10 mouse cellular contexts compared by ENCODE assay signal in genomic region chr7:73809261-73809660, GRCm38 (mm10).
DNase-seq lines count a peak whose midpoint lies in the region; ATAC-seq and TF ChIP-seq lines count a peak whose summit lies in the region.
"Had no signal": no experiment of that assay in that cellular context is flagged by ENCODE, and none has a peak within 500 bp of the region (broad histone marks: within the 10 kb centered on the region; RNA-seq: fewer than 3 reads in every experiment).

No protein-coding gene starts in this region.

- H3K27me3 ChIP-seq in midbrain, postnatal 0 days (ENCODE audit: insufficient read depth, low read length), result no peaks in the 10 kb centered on the region
- H3K27me3 ChIP-seq in midbrain, embryonic 11.5 days (ENCODE audit: control insufficient read depth, insufficient read depth, low read length), result no peaks in the 10 kb centered on the region
- H3K27me3 ChIP-seq in small intestine, adult 2 months (ENCODE audit: control insufficient read depth, insufficient read depth, low read length), result no peaks in the 10 kb centered on the region
- no peaks in the 10 kb centered on the region for H3K27me3 ChIP-seq in hindbrain, embryonic 16.5 days (replicated peaks; ENCODE audit: control insufficient read depth, insufficient read depth, low read length)

- ATAC-seq in frontal cortex, adult (ENCODE audit: low TSS enrichment), result peak; percentile 57; the same call in 1 of the 2 replicates
- no peak for ATAC-seq in midbrain, postnatal 0 days (ENCODE audit: low FRiP score)
- no peak for ATAC-seq in midbrain, embryonic 11.5 days (ENCODE audit: low FRiP score)
- no peak for ATAC-seq in hindbrain, embryonic 16.5 days

- H3K4me3 ChIP-seq in midbrain, postnatal 0 days (ENCODE audit: low read depth, low read length), result no peak overlapping the region
- H3K4me3 ChIP-seq in midbrain, embryonic 11.5 days (ENCODE audit: low read depth, low read length), result no peak overlapping the region
- no peak overlapping the region for H3K4me3 ChIP-seq in small intestine, adult 2 months (ENCODE audit: low read depth, low read length)
- no peak overlapping the region for H3K4me3 ChIP-seq in hindbrain, embryonic 16.5 days (ENCODE audit: low read length)
- H3K4me3 ChIP-seq: megakaryocyte, embryonic 14.5 days had no signal

- no peaks in the 10 kb centered on the region for H3K4me1 ChIP-seq in midbrain, postnatal 0 days (ENCODE audit: insufficient read depth, low read length)
- no peaks in the 10 kb centered on the region for H3K4me1 ChIP-seq in midbrain, embryonic 11.5 days (ENCODE audit: control insufficient read depth, insufficient read depth, low read length)
- H3K4me1 ChIP-seq in small intestine, adult 2 months (ENCODE audit: control insufficient read depth, insufficient read depth, insufficient read length, low read length), result no peaks in the 10 kb centered on the region
- no peaks in the 10 kb centered on the region for H3K4me1 ChIP-seq in hindbrain, embryonic 16.5 days (ENCODE audit: control insufficient read depth, insufficient read depth, low read depth, low read length)
- H3K4me1 ChIP-seq: megakaryocyte, embryonic 14.5 days had no signal

- TF ChIP-seq CTCF in midbrain, postnatal 0 days (IDR thresholded peaks at IDR 0.05), result peak; percentile 42
- peak; percentile 42; the same call in 1 of the 2 replicates for TF ChIP-seq CTCF in small intestine, adult 2 months (IDR thresholded peaks at IDR 0.05; ENCODE audit: extremely low read depth, insufficient read length, insufficient replicate concordance, low read depth, low read length)

- DNase-seq in frontal cortex, postnatal 14 days (ENCODE audit: low spot score in 2 of 2), result no peak
- DNase-seq in midbrain, postnatal 0 days (ENCODE audit: low spot score), result no peak
- DNase-seq in midbrain, embryonic 11.5 days (ENCODE audit: low spot score, missing footprints), result no peak
- DNase-seq in heart, postnatal 14 days, result peak; percentile 15 to 50
- DNase-seq in right cerebral cortex, postnatal 14 days, result no peak
- DNase-seq: cerebellum, adult 8-10 months had no signal

- no peak overlapping the region for H3K27ac ChIP-seq in midbrain, postnatal 0 days (ENCODE audit: low read depth, low read length)
- H3K27ac ChIP-seq in midbrain, embryonic 11.5 days (ENCODE audit: low read depth, low read length), result no peak overlapping the region
- no peak overlapping the region for H3K27ac ChIP-seq in small intestine, adult 2 months (ENCODE audit: insufficient read depth, low read depth, low read length)
- no peak overlapping the region for H3K27ac ChIP-seq in hindbrain, embryonic 16.5 days (ENCODE audit: low read depth, low read length)

- H3K9me3 ChIP-seq in midbrain, postnatal 0 days (ENCODE audit: low read length), result no peaks in the 10 kb centered on the region
- H3K9me3 ChIP-seq in midbrain, embryonic 11.5 days (ENCODE audit: control insufficient read depth, low read length), result no peaks in the 10 kb centered on the region
- no peaks in the 10 kb centered on the region for H3K9me3 ChIP-seq in hindbrain, embryonic 16.5 days (ENCODE audit: control insufficient read depth, low read length)
- H3K9me3 ChIP-seq: megakaryocyte, embryonic 14.5 days had no signal

- H3K4me2 ChIP-seq in midbrain, postnatal 0 days (ENCODE audit: low read depth, low read length, poor library complexity, severe bottlenecking), result no peak overlapping the region
- no peak overlapping the region for H3K4me2 ChIP-seq in midbrain, embryonic 11.5 days
- no peak overlapping the region for H3K4me2 ChIP-seq in hindbrain, embryonic 16.5 days (ENCODE audit: low read length)

- H3K36me3 ChIP-seq in midbrain, postnatal 0 days (ENCODE audit: insufficient read depth, low read length), result no peaks in the 10 kb centered on the region
- no peaks in the 10 kb centered on the region for H3K36me3 ChIP-seq in midbrain, embryonic 11.5 days (ENCODE audit: control insufficient read depth, insufficient read depth, low read length)
- no peaks in the 10 kb centered on the region for H3K36me3 ChIP-seq in small intestine, adult 2 months (ENCODE audit: control insufficient read depth, insufficient read depth, low read length)
- H3K36me3 ChIP-seq in hindbrain, embryonic 16.5 days (ENCODE audit: control insufficient read depth, insufficient read depth, low read length), result no peaks in the 10 kb centered on the region

- TF ChIP-seq POLR2A in small intestine, adult 2 months (IDR thresholded peaks at IDR 0.05; ENCODE audit: low read depth, low read length), result no peak

- WGBS in midbrain, postnatal 0 days, result 69% methylated on average over 2 of the region's 2 CpGs
- 82% methylated on average over 2 of the region's 2 CpGs for WGBS in midbrain, embryonic 11.5 days
- WGBS in small intestine, adult 2 months, result 37% methylated on average over 2 of the region's 2 CpGs
- 82% methylated on average over 2 of the region's 2 CpGs for WGBS in hindbrain, embryonic 16.5 days

- H3K9ac ChIP-seq in midbrain, postnatal 0 days (replicated peaks; ENCODE audit: low read length, poor library complexity, severe bottlenecking), result no peak overlapping the region
- H3K9ac ChIP-seq in midbrain, embryonic 11.5 days (ENCODE audit: low read length), result no peak overlapping the region
- H3K9ac ChIP-seq in hindbrain, embryonic 16.5 days (ENCODE audit: low read depth, low read length), result no peak overlapping the region

- intact Hi-C loops in heart, postnatal 14 days (cut with DNase I), result loop anchor here (1.0 to 5.0 kb wide), 2 partner anchors 62 to 155 kb away; no protein-coding TSS in a partner anchor

Comparison
In these comparisons a context has a peak if more than half of its experiments do, and no peak if none do; other contexts are left out.
1. DNase-seq: peak in heart, postnatal 14 days (2 of 2); none in frontal cortex, postnatal 14 days (0 of 2), midbrain, postnatal 0 days (single experiment), midbrain, embryonic 11.5 days (single experiment) and right cerebral cortex, postnatal 14 days (single experiment).